Mouse (Mus musculus): ENCODE measurements around the gene Crygc.

Gene Crygc

DNA sequence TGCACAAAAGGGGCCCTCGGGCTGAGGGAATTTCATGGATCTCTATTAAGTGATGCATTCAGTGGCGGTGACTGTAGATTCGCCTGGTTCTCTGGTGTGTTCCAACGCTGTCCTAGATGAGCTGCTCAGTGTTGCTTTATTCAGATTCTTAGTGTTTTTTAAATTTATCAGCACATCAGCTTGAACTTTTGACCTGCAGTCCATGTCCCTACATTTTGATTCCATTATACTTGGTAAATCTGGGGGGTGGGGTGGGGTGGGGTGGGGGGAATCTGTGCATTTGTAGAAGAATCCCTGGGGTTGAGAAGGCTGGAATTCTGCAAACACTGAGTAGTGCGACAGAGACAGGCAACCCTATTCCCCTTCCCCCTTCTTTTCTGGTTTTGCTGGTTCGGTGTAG lies at the start of gene Crygc:
Gene Crygc (minus strand): TSS at position 101 of the 400 bp plus-strand sequence.
- in situ Hi-C loops (cut with MboI): no loop called here

DNA sequence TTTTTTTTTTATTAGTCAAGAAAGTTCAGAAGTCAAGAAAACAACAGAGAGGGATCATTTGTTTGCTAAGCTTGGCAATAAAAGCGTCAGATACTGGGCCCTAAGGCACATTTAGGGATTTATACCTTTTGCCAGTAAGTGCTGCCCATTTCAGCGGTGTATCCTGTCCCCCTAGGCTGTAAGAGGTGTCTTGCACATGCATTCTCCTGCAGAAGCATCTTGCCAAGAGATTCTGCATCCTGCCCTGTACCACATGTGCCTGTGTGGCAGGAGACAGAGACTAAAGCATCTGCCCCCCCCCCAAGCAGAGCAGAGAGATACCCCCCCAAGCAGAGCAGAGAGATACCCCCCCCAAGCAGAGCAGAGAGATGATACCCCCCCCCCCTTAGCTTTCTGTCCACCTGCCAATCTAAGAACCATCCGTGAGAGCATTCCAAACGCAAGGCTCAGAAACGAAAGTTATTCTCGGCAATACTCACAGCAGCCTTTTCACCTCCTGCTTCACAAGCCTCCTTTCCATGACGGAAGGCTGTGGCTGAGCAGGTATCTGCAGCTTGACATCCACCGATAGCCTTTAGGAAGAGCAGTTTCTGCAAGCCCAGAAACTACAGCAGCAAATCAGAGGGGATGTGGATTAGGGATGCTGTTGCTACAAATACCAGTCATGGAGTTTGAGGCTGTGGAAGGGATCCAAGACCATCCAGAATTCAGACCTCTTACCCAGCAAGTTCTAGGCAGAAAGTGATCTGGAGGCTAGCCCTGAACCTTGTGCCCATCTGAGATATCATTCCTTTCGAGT lies 49.3 kb upstream of the Crygc start, which contains the start of gene D630023F18Rik:
Gene D630023F18Rik (minus strand): TSS at position 641 of the 799 bp plus-strand sequence.
- in situ Hi-C loops (cut with MboI): no loop called here

DNA sequence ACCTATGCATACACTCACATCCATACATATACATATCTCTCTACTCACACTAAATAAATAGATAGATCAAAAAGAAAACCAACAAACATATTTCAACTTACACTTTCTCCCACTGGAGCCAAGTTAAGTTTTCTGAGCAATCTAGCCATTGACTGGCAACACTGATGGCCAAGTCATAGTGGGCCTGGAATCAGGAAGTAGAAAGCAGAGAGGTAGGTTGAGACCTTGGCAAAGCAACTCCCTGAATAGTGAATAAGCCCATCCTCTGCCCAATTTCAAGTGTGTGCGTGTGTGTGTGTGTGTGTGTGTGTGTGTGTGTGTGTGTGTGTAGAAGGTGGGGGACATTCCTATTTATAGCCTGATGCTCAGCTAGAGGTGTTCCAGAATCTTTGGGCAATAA lies 45.9 kb upstream of the Crygc start, which contains the start of gene Gm28845:
Gene Gm28845 (minus strand): TSS at position 121 of the 400 bp plus-strand sequence.
- in situ Hi-C loops (cut with MboI): no loop called here

DNA sequence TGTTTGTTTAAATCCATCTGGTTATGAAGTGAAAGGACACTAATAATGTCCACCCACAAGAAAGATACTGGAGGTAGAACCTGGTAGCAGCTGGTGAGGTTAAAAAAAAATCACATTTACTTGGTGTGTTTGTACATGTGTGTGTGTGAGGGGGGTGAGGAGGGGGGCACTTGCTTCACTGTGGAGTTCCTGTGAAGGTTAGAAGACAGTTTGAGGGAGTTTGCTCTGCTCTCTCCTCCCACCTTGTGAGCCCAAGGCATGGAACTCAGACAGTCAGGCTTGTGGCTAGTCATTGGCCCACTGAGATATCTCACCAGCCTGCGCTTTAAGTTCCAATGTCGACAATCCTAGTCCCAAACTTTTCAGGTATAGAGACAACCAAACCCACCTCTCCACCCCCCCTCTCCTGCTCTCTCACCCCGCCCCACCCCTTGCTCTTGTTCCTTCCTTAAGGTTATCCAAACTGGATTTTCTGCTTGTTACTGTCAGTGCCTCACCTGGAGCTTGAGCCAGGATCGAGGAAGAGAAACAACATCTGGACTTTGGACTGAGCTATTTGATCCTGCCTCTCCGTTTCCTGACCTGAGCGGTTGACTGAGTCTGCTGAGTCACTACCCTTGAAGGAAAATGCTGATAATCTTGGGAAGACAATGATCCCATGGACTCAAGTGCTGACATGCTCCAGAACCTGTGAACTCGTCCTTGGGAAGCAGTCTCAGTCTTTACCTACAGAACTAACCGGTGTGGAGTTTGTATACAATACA lies 44.8 kb upstream of the Crygc start:
- in situ Hi-C loops (cut with MboI): no loop called here

DNA sequence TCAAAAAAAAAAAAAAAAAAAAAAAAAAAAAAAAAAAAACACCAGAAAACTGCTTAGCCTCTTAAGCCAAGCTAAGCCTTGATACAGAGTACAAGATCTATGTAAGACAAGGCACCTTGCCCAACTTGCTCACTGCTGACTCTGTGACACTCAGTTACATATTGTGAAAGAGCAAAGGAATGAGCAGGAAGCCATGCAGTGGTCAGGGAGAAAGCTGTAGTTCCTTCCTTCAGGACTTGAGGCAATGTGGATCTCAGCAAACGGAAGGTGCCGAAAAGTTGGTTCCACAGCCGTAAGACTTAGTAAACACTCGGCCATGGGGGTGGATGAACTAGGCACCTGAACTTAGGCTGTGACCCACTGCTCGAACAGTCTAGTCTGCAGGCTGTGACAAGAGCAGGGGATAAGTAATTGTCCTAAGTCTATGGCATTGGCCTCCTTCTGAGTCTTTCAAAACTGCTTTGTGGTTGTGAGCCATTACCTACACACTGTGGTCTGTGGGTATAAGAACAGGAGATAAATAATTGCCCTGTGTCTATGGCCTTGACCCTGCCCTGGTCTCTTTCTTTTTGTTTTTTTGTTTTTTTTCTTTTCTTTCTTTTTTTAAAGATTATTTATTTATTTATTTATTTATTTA lies 40.2 kb upstream of the Crygc start:
- in situ Hi-C loops (cut with MboI): no loop called here

DNA sequence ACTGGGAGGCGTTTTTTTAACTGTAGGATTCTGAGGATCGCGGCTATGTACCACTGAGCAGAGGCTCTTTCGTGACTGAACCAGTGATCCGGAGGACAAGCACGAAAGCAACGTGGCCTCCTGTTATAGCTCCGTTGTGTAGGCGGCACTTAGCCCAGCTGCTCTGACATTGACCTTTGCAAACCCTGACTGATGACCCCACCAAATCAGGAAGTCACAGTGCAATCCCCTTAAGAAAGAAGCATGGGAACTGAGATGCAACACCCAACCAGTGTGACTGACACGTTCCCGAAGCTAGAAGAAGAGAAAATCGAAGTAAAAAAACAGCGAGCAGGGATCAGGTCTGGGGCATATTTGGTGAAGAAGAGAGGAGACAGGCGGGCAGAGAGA lies 39.3 kb upstream of the Crygc start:
- in situ Hi-C loops (cut with MboI): no loop called here

DNA sequence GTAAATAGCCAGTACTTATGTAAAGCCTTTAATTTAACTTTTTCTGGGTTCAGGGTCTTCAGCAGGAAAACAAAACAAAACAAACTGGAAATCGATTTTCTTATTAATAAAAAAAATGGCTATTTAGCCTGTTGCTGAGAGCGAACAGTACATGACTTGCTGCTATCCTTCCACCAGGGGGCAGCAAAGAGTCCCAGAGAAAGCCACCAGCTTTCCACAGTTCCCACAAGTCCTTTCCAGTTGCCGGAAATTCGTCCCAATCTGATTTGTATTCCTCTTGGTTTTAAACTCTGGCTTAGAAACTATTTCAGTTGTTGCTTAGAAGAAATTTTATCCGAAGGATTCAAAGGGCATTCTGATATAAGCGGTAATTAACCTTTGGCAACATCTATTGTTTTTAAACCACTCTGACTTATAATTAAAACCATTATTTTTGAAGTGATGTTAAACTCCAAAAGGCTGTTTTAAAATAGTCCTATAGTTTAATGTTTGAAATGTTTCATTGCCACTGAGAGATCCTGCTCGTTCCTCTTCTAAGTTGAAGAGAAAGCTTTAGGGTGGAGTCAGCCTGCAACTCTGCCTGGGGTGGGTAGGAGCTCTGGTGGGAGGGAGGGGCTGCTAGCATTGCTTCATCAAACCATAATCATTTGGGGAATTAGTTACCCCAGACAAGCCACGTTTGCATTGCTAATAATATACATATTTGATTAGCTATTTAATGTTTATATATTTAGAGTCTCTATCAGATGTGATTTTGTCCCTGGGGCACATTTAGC lies 38.7 kb upstream of the Crygc start:
- in situ Hi-C loops (cut with MboI): no loop called here

DNA sequence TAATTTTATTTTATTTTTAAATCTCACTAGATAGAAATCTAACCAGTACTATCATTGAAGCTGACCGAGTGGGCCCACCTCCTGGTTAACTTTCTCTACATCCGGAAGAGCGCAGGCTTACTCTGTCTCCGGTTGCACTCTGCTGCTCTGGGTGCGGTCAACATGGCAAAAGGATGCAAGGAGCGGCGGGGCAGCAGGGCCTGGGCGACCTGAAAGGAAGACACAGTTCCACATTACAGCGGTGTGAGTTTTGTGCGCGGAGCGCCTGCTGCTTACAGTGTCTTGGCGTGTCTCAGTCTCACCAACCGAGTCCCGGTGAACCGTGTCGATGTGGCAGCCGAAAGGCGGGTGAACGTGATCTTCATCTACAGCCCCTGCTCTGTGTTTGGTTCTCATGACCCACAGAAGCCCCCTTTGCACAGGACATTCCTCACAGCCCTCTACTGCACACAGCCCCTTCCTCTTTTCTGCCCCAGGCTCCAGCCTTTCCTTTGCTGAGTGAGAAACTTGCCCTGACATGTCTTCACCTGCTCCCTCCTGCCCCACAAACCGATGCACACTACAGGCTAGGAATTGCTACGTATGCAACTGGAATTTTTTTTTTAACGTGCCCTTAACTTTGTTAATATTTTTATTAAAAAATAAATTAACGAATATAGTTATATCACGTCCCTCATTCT lies 36.4 kb upstream of the Crygc start:
- in situ Hi-C loops (cut with MboI): no loop called here

DNA sequence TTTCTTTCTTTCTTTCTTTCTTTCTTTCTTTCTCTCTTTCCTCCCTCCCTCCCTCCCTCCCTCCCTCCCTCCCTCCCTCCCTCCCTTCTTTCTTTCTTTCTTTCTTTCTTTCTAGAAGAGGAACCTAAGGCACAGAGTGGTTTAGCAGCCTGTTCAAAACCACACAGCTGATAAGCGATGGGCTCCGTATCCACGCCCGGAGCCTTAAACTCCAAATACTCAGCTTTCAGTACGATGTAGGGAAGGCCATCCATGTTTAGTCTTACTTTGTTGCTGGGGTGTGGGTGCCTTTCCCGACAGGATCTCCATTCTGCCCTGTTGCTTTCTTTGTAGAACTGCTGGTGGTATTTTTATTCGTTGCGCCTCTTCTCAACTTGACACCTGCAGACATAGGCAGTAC lies 35.7 kb upstream of the Crygc start:
- in situ Hi-C loops (cut with MboI): no loop called here

DNA sequence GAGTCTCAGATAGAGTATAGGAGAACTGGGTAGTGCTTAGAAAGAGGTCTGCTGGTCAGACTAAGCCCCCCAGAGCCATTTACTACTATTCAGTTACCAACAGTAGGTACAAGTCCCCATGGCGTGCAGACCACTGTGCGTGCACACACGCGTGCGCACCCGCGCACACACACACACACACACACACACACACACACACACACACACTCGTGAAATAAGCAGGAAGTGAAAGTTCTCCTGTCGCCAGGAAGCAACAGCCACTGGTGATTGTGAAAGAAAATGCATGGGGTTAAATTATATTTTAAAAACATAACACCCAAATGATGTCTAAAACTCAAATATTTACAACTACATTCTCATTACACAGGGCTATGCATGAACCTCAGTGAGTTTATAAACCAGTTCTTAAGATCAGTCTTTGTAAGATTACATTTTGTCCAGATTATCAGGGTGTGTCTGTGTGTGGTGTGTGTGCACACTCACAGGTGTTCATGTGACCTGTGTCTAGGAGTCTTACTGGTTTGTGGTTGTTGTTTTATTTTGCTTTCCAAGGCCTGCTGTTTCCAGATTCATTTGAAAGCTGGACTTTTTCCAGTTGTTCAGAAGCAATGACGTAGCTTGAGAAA lies 34.3 kb upstream of the Crygc start:
- in situ Hi-C loops (cut with MboI): no loop called here

DNA sequence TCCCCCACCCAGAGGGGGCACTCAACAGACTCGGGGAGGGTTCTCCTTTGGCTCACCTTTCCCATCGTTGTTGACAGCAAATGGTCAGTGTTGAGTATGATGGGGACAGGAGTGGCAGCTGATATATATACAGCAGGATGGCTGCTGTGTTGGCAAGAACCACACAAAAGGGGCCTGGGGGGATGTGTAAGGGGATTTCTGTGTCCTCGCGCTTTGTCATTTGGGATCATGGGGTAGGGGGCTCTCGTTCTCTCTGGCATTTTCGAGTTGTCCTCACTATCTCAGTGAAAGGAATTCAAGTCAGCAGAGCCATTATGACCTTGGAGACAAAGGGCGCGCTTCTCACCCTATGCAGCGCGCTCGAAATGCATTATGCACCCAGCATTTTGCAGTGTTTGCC lies 29.8 kb upstream of the Crygc start, which contains the start of gene Cryga:
Gene Cryga (minus strand): TSS at position 101 of the 400 bp plus-strand sequence.
- in situ Hi-C loops (cut with MboI): no loop called here

DNA sequence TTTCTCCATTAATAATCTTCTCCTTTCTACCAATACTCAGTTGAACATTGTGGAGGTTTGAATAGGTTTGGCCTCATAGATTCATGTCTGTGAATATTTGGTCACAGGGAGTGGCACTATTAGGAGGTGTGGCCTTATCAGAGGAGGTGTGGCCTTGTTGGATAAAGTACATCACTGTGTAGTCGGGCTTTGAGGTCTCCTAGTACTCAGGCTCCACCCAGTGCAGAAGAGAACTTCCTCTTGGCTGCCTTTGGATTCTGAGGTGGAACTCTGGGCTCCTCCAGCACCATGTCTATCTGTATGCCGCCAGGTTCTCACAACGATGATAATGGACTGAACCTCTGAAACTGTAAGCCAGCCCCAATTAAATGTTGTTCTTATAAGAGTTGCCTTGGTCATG lies 23.5 kb upstream of the Crygc start:
- in situ Hi-C loops (cut with MboI): no loop called here

DNA sequence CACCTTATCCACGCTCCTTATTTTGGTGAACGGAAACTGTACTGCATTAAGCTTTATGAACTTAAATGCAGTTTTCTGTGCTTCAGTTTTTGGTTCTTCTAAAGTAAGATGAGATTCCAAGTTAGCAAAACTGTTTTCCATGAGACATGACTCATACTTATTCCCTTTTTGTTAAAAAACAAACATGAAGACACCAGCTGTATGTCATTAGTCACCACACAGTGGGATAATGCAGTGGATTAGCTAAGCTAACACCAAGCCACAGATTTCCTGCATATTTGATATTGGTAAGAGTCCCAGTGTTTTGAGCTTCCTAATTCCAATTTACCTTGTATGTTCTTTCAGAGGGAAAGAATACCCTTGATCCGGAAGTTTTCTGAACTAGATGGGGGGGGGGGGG lies 18.1 kb upstream of the Crygc start:
- in situ Hi-C loops (cut with MboI): no loop called here

DNA sequence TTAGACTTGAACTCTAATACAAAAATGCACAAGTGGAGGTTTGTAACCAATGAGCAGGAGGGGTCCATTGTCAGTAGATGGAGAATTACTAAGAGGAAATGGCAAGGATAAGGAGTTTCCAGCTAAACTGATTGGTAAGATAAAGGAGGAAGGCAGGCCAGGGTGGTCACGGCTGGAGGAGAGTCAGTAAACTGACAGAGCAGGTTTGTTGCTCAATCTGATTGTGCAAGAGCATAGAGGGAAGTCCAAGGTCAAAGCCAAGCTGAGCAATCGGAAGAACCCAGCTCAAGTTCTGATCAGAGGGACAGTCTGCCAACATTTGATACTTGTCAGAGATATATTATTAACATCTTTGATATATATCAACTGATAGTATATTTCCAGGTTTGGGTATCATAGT lies 16.9 kb upstream of the Crygc start:
- in situ Hi-C loops (cut with MboI): no loop called here

DNA sequence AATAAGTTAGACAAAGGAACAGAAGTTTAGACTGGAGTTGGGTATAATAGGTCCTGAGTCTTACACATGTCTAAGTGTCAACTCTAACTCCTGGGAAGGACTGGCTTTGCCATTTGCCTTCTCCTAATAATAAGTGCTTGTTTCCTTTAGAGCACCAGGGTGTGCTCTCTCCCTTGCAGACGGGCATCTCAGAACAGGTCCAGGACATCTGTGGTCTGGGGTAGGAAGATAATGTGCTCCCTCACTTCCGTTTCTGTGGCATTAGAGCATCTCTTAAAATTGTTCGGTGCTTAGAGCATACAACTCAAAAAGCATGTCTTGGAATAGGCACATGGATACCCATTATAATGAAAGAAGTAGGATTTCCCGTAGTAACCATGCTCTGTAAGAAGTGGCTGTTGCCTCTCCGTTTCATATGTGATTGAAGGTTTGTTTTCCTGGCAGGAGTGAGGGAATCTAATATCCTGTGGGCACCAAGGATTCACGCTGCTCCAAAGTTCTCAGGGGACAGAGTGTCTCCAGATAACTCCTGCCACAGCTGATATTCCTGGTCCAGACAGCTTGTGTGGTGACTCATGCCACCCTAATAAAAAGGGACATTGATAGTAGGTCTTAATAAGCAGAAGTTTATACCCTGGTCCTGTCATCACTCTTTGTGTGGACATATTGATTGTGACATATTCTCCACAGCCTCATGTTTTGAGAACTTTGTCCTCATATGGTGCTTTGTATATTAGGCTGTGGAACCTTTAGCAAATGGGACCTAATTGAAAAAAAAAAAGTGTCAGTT lies 15.3 kb upstream of the Crygc start:
- in situ Hi-C loops (cut with MboI): no loop called here

DNA sequence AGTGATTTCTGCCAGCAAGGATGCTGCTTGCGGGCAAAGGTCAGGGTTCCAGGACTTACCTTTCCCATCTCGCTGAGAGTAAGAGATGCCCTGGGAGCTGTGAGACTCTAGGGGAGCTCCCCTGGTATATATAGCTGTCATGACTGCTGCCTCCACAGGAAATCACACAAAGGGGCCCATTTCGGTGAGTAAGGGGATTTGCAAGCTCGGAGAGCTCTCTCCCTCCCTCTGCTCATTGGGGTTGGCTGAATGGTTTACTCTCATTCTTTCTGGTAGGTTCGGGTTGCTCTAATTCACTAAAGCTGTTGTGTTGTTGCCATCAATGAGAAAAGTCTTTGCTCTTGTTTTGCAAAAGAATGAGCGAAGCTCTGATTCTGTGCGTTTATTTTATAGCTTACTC lies 8.7 kb upstream of the Crygc start, which contains the start of gene Crygb:
Gene Crygb (minus strand): TSS at position 101 of the 400 bp plus-strand sequence.
- in situ Hi-C loops (cut with MboI): no loop called here

DNA sequence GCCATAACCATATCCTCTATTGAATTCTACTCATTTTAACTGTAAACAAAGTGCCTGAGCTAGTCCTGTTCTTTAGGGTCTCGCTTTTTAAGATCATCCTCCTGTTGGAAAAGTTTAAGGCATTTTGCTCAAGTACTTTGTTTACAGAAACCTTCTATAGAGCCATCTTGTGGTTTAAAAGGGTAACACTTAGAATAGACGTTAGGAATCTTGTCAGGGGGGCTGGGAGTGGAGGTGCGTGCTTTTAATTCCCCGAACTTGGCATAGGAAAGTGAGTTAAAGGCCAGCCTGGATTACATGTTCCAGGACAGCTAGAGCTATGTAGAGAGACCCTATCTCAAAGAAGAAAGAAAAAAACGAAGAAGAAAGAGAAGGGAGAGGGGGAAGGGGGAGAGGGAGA lies 2.1 kb upstream of the Crygc start:
- in situ Hi-C loops (cut with MboI): no loop called here

DNA sequence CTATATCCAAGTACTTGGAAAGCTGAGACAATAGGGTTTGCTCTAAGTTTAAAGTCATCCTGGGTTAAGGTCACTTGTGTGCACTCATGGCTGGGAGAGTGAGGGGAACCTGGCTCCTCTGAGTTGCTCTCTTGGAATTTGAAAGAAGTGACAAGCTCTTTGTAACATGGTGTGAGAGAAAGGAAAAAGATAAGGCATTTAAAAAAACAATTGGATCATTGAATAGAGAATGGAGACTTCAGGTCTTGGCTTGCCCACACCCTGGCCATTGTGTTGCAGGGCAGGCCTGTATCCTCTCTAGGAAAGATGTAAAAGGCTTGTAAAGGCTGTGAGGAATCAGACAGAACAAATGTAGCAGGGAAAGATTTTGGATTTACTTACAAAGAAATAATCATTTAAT lies 5.6 kb downstream of the Crygc start:
- in situ Hi-C loops (cut with MboI): no loop called here

DNA sequence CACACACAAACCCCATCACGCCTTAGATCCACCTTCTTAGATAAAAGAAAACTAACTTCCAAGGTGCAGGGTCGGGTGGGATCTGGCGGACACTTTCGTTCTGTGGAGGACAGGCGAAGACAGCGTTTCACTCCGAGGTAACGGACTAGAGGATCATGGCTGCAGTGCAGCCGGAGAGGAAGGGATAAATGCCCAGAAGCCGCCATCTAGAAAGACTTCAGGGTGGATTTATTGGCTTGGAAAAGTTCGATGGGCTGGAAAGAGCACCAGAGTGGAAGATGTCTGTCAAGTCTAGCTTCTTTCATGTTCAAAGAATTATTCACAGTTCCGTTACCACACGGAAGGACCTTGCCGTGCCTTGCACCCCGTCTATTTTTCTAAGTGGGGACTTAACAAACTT lies 9.3 kb downstream of the Crygc start:
- in situ Hi-C loops (cut with MboI): no loop called here

DNA sequence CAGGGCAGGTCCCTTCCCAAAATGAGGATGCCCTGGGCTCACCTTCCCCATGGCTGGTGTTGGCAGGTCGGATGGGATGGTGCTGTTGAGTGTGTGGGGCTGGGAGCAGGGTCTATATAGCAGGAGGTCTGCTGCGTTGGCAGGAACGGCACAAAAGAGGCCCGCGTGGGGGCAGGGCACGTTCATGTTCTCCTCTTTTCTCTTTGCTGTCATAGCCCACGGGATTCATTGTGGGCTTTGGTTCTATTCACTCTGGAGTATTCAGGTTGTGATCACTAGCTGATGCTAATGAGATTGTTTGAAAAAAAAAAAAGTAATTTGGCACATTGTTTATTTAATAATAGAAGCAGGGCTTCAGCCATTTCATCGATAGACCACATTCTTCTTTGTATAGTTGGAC lies 10.1 kb downstream of the Crygc start, which contains the start of gene Crygd:
Gene Crygd (minus strand): TSS at position 101 of the 400 bp plus-strand sequence.
- in situ Hi-C loops (cut with MboI): no loop called here

All from mature B cell (primary cell).